Mouse (Mus musculus): ENCODE measurements at regions not wholly inside any gene's neighbourhood (a gene's known extent, or its start where the extent isn't known, plus 50 kb on each side); places are given as distances from the start of the nearest gene placed in this dataset.
"Not testable (repeated sequence)": the region's sequence is repeated elsewhere in the genome, so short reads cannot be mapped to it uniquely, and the experiment has no call there.

- no peak for DNase-seq
These were observed 149.3 kb upstream of the Ubl3 start for GRCm38 (mm10) chr5:148701859-148702258.

GRCm38 (mm10) chr5:148701001-148701400, 148.4 kb upstream of the Ubl3 start:
- no peak for DNase-seq

DNA sequence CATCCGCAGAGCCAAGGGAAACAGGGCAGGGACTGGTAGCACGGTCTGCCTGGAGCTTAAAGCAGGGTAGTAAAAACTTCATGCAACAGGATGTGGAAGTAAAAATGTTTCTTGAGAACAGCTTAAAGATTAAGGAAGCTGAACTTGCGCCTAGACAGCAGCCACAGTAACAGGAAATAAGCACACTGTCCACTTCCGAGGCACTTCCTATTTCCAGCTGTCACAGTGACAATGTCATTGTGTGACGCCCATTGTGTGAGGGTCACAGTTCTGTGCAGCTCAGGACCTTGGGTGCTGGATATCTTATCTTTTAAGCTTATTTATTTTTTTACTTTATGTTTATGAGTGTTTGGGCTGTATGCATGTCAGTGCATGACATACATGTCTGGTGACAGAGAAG, 147.7 kb upstream of the Ubl3 start:
- DNase-seq, result no peak

DNA sequence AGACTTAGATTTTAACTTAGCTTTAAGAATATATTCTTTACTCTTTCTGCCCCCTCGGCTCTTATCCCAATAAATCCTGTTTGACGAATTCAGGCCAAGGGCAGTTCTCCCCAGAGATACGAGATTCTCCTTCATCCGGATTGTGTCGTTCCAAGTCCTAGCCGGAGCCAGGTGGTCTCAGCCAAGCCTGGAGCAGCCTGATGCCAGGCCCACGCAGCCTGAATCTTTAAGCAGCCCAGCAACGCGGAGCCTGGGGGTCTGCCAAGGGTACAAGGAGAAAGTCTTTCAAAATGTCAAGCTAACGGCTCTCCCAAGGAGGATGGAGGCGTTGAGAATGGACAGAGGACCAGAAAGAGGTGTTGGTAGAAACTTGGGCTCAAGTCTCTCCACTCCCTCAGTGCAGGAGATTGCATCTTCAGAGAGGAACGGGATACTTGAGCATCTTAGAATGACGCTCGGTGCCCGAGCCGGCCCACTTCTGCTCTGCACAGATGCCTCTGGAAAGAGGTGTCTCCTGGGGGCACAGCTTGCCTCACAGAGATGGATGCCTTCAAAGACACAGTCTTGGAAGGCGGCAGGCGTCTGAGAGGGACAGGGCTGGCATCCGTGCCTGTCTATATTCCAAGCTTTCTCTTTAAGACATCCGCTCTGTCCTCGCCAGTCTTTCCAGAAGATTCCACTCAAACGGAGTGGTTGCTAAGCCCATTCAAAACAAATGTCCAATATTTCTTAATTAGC, 145.2 kb upstream of the Ubl3 start:
- DNase-seq, result no peak

- DNase-seq, result no peak
These were observed 141.8 kb upstream of the Ubl3 start for GRCm38 (mm10) chr5:148694352-148694751.

GRCm38 (mm10) chr5:148691486-148691885, 138.9 kb upstream of the Ubl3 start:
- no peak for DNase-seq

DNA sequence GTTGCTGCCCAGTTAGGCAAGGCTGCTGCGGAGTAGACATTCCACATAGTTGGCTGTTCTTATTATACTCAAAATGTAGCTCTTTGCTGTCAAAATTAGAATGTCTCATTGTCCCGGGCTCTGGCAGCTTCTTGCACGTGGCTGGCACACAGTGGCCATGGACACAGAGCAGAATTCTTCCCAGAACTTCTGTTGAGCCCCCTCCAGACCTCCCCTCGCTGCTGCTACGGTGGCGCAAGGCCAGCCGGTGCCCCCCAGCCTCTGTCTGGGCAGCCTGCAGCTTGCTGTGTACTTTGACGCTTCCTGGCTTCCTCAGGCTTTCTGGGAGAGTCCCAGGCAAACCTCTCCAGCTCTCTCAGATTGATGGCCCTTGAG, 138.2 kb upstream of the Ubl3 start:
- DNase-seq, result no peak

DNA sequence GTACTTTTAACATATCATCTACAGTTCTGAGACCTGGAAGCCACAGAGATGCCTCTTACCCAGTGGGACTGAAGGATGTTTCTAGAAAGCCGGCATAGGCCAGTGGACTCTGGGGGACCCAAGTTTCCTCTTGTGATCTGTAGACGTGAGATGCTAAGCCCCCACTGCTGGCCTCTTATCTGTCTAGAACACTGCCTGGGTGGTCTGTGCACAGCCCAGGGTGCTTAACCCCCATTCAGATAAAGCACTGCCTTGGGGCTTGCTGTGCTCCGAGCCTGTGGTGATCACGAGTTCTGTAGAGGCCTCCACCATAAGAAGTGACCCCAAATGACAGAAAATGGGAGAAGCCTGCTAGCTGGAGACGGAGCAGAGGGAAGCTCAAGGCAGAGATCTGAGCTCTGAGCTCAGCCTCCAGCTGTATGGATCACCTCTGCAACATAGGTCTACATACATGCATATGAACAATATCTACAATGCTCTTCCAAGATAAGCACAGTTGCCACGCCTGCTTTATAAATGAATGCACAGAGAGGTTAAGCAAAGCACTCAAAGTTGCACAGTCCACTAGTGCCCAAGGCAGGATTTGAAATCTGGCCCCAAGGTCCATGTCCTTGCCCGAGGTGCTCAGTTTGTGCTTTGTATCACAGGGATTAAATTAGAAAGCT, 137.7 kb upstream of the Ubl3 start:
- no peak for DNase-seq

DNA sequence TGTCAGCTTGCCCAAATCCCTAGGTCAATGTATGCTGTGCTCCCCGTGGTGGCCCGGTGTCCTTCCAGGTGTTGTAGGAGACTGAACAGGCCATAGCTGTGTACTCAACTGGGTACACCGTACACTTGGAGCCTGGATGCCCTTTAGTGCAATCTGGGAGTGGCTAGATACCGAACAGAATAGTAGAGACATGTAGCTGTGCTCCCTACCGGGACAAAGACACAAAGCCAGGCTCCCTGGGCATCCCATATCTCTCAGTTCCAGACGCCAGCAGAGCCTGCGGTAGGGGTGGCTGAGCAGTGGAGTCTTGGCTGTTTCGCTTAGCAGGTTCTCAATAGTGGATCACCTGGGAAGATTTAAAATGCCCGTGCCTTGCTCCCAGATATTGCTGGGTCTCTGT, 136.7 kb upstream of the Ubl3 start:
- DNase-seq, result no peak

- no peak for DNase-seq
These were observed 135.9 kb upstream of the Ubl3 start for GRCm38 (mm10) chr5:148688501-148688900.

GRCm38 (mm10) chr5:148687827-148688226, 135.2 kb upstream of the Ubl3 start:
- no peak for DNase-seq

DNA sequence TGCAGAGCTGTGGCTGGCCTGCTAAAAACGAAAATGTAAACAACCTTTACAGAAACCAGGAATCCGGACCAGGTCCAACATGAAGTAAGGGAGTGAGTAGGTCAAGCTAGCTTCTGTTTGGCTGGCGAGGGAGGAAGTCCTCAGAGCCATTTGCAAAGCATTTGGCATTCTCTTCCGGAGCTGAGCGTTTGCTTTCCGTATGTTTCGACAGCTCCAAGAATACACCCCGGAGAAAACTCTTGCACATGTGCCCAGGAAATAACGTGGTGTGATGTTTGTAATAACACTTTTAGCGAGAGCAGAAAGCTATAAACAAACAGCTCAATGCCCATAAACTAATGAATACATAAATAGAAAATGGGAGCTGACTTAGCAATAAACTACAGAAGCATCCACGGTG, 131.6 kb upstream of the Ubl3 start:
- DNase-seq, result no peak

DNA sequence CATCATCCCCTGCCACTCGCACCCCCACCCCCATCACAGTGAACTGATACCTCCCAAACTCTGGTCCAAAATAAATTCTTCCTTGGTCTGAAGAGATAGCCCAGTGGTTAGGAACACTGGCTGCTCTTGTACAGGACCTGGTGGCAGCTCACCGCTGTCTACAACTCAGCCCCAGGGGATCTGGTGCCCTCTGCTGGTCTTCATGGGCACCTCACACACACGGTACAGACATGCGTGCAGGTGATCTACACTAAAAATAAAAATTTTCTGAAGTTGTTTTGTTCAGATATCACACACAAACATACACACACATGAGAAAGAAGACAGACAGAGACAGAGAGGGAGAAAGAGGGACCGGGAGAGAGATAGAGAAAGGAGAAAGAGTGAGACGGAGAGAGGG, 130.0 kb upstream of the Ubl3 start:
- no peak for DNase-seq

GRCm38 (mm10) chr5:148680341-148680740, 127.8 kb upstream of the Ubl3 start:
- DNase-seq, result no peak

DNA sequence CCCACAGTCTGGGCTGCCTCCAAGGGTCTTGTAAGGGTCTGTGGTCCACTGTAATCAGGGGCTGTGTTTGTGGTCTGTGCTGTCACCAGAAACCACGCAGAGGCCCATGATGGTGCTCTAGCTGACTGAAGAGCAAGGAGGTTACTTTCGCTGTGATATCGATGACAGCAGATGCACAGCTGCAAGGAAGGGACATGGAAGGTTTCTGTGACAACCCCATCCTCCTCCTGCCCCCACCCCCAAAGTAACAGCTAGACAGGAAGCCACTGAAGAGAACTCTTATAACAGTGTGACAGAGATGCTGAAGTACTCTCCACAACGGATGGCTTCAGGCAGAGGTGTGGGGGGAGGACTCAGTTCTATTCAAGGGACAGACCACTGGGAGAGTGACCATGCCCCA, 127.0 kb upstream of the Ubl3 start:
- DNase-seq, result no peak

GRCm38 (mm10) chr5:148678285-148678937, 125.8 kb upstream of the Ubl3 start:
- DNase-seq, result not testable (repeated sequence)

- DNase-seq, result no peak
These were observed 121.7 kb upstream of the Ubl3 start for GRCm38 (mm10) chr5:148674281-148674680.

- peak; percentile 8 for DNase-seq
These were observed 109.7 kb upstream of the Ubl3 start for GRCm38 (mm10) chr5:148662281-148662741.

- DNase-seq, result no peak
These were observed 108.5 kb upstream of the Ubl3 start for GRCm38 (mm10) chr5:148661120-148661519.

- no peak for DNase-seq
These were observed 105.5 kb upstream of the Ubl3 start for GRCm38 (mm10) chr5:148657936-148658640.

- no peak for DNase-seq
These were observed 100.1 kb upstream of the Ubl3 start for GRCm38 (mm10) chr5:148652525-148653243.

GRCm38 (mm10) chr5:148651736-148652135, 99.1 kb upstream of the Ubl3 start:
- DNase-seq, result no peak

GRCm38 (mm10) chr5:148649573-148649972, 97.0 kb upstream of the Ubl3 start:
- DNase-seq, result not testable (repeated sequence)

Data from cerebellum, adult 9-11 months (tissue).